Mouse (Mus musculus) hindbrain, postnatal 0 days (tissue): ENCODE results near the gene Eva1a. TPM values are rescaled to one million over a fixed set of nuclear protein-coding genes. Genes with fewer than 3 reads are reported as not detected.

Experiments
- ATAC-seq: fragments of 200-750 bp; cut with Nextera tagmentation; 2 replicates; pipeline ENCODE4 v1.8.0; 2017; ENCODE audit warnings: mild to moderate bottlenecking, moderate TSS enrichment, moderate library complexity
- DNase-seq: peaks from one replicate; pipeline ENCODE4 v3.0.0-alpha.2; 2015; ENCODE audit warnings: low spot score
- H3K27ac ChIP-seq: fragments of 300-500 bp; sonication (generic); 2 replicates; pipeline ENCODE4 v1.5.1; 2014; ENCODE audit warnings: mild to moderate bottlenecking
- H3K27me3 ChIP-seq: fragments of 300-500 bp; sonication (generic); 2 replicates; pipeline ENCODE4 v1.6.1; 2014; ENCODE audit warnings: low read length, mixed read lengths; ENCODE audit not compliant: insufficient read depth
- H3K36me3 ChIP-seq: fragments of 300-500 bp; sonication (generic); 2 replicates; pipeline ENCODE4 v1.6.1; 2014; ENCODE audit warnings: low read length, mixed read lengths; ENCODE audit not compliant: insufficient read depth
- H3K4me1 ChIP-seq: fragments of 300-500 bp; sonication (generic); 2 replicates; pipeline ENCODE4 v1.6.1; 2014; ENCODE audit warnings: antibody characterized with exemption, low read length, mixed read lengths; ENCODE audit not compliant: insufficient read depth
- H3K4me2 ChIP-seq: fragments of 300-500 bp; sonication (generic); 2 replicates; pipeline ENCODE4 v1.6.1; 2014; ENCODE audit warnings: low read depth, mild to moderate bottlenecking, low read length, moderate library complexity, mixed read lengths
- H3K4me3 ChIP-seq: fragments of 300-500 bp; sonication (generic); 2 replicates; pipeline ENCODE4 v1.5.1; 2014; ENCODE audit warnings: low read length
- H3K9ac ChIP-seq: fragments of 300-500 bp; sonication (generic); replicated peaks from 2 replicates; pipeline ENCODE4 v1.6.1; 2014; ENCODE audit warnings: mild to moderate bottlenecking, low read length, moderate library complexity, mixed read lengths
- H3K9me3 ChIP-seq: fragments of 300-500 bp; sonication (generic); 2 replicates; pipeline ENCODE4 v1.6.1; 2016; ENCODE audit warnings: low read length, mixed read lengths
- CTCF ChIP-seq: IDR thresholded peaks from 2 replicates; pipeline ENCODE4 v1.5.1; 2016; ENCODE audit warnings: antibody characterized with exemption, control low read depth, low read depth
- WGBS: fragments of 180-500 bp; shearing (Covaris S2); extraction: QIAGEN DNeasy Blood & Tissue Kit; methylation state at CpG from one replicate; pipeline ENCODE4 v1.1.7; 2014; 5-methylcytosine and 5-hydroxymethylcytosine counted together
- polyA plus RNA-seq: library from polyadenylated mRNA; unstranded; fragments of >200 nt; fragmentation: Nextera tagmentation; extraction: Ambion mirVana; gene quantifications from 2 replicates; pipeline ENCODE4 v1.2.1, GENCODE M21; 2015
- total RNA-seq: library from RNA; depleted of rRNA; stranded (reverse); fragments of >200 nt; gene quantifications from 2 replicates; pipeline ENCODE4 v1.2.3, GENCODE M21; 2014

The Eva1a gene
- total and polyA plus RNA-seq, 2 experiments from 2014 or later: 1.8 to 2.8 TPM

GRCm38 (mm10) chr6:82116176-82116575 lies 75.3 kb downstream of the Eva1a start:
- TF ChIP-seq CTCF: no peak
- DNase-seq (no peak), ATAC-seq (no peak)
- Histone ChIP-seq H3K4me2 (no peak overlapping the region), H3K36me3 (no peaks in the 10 kb centered on the region), H3K4me3 (no peak overlapping the region), H3K9me3 (no peaks in the 10 kb centered on the region), H3K4me1 (no peaks in the 10 kb centered on the region), H3K9ac (no peak overlapping the region), H3K27me3 (no peaks in the 10 kb centered on the region), H3K27ac (no peak overlapping the region)
- 78% methylated on average over 3 of the region's 3 CpGs for WGBS

GRCm38 (mm10) chr6:82117871-82118270 lies 77.0 kb downstream of the Eva1a start:
- no peaks in the 10 kb centered on the region for H3K4me1 ChIP-seq
- WGBS: 91% methylated on average over 5 of the region's 5 CpGs
- ATAC-seq: no peak

DNA sequence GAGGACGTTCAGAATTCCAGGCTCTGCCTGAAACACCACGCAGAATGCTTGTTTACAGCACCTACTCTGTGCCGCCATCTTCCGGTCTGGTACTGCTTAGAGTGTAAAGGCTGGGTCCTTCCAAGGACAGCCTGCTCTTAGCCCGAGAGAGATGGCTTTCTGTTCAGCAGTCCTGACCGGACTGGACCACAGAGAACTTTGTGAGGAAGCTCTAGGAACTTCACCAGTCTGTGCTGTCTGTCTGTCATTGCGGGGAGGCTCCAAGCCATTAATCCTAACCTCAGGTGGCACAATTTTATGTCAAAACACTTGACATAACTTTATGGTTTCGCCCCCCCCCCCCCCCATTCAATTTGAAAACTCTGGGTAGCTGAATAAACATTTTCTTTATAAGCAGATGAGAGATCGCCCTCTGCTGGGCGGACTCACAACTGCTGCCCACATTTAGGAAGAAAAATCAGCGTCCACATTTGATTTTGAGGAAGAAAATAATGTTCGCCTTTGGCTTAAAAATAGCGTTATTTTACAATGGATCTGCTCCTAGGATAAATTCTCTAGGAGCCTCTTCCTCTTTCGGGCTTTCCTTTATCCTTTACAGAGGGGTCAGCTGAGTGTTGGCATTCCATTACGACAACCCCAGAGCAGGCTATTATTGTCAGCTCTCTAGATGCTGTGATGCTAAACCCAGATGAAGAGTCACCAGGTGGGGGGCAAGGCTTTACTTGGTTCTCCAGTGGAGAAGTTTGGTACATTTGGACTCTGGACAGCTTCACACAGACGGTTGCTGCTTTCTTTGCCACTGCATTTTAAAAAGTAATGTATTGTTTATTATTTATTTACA lies 78.7 kb downstream of the Eva1a start:
- WGBS: 22% methylated on average over 16 of the region's 16 CpGs
- ATAC-seq: peak; percentile 83
- Histone ChIP-seq H3K36me3 (no peaks in the 10 kb centered on the region), H3K27me3 (no peaks in the 10 kb centered on the region), H3K4me2 (peak overlapping the region; percentile 40), H3K4me1 (no peaks in the 10 kb centered on the region), H3K27ac (no peak overlapping the region), H3K9me3 (no peaks in the 10 kb centered on the region), H3K9ac (no peak overlapping the region), H3K4me3 (no peak overlapping the region)
- peak; percentile 78 for DNase-seq
- TF ChIP-seq CTCF: peak; percentile 71

More at GRCm38 (mm10) chr6:82117871-82118270, 77.0 kb downstream of the Eva1a start:
- Histone ChIP-seq H3K27ac (no peak overlapping the region), H3K27me3 (no peaks in the 10 kb centered on the region), H3K36me3 (no peaks in the 10 kb centered on the region), H3K4me3 (no peak overlapping the region), H3K9me3 (no peaks in the 10 kb centered on the region), H3K9ac (no peak overlapping the region), H3K4me2 (no peak overlapping the region)
- TF ChIP-seq CTCF: no peak
- DNase-seq: no peak

DNA sequence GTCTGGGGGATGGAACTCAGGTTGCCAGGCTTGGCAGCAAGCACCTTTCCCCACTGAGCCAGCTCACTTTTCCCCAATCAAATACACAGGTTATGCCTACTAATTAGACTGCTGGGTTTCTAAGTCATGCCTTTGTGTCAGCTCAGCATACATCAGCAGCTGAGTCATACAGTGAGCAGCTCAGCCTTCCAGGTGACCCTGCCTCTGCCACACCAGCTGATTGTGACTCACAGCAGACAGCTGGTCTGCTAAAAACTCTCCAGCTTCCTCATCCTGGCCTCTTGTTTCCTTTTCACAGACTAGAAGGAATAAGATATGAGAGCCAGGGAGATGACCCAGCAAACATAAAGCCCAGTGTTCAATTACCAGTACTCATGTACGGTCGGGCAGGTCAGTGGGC lies 84.3 kb downstream of the Eva1a start:
- no peaks in the 10 kb centered on the region for H3K36me3 ChIP-seq
- DNase-seq: no peak
- WGBS: 88% methylated on average over 2 of the region's 2 CpGs

DNA sequence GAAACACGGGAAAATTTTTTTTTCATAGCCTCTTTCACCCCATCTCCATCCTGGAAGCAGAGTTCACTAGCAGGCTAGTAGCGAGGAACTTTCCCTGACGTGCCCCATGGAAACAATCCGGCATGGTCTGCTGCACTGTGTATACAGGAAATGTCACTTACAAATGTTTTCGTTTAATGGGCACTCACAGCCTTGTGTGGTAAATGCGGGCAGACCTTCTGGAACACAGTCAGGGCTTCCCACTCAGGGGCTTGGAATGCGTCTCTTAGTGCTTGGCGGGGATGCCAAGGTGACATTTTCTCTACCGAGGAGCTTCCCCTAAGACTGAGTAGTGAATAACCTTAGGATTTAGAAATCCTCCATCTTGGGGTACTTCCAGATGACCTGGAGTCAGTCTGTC lies 87.0 kb downstream of the Eva1a start:
- Histone ChIP-seq H3K4me3 (no peak overlapping the region), H3K4me2 (no peak overlapping the region), H3K27ac (no peak overlapping the region), H3K36me3 (no peaks in the 10 kb centered on the region), H3K9me3 (no peaks in the 10 kb centered on the region), H3K27me3 (no peaks in the 10 kb centered on the region), H3K9ac (no peak overlapping the region), H3K4me1 (no peaks in the 10 kb centered on the region)
- DNase-seq (no peak), ATAC-seq (no peak)
- no peak for TF ChIP-seq CTCF
- WGBS: 67% methylated on average over 9 of the region's 9 CpGs

More for the DNA sequence above, 84.3 kb downstream of the Eva1a start:
- Histone ChIP-seq H3K4me1 (no peaks in the 10 kb centered on the region), H3K27me3 (no peaks in the 10 kb centered on the region), H3K27ac (no peak overlapping the region), H3K4me3 (no peak overlapping the region), H3K9ac (no peak overlapping the region), H3K9me3 (no peaks in the 10 kb centered on the region), H3K4me2 (no peak overlapping the region)
- no peak for TF ChIP-seq CTCF
- ATAC-seq: no peak

DNA sequence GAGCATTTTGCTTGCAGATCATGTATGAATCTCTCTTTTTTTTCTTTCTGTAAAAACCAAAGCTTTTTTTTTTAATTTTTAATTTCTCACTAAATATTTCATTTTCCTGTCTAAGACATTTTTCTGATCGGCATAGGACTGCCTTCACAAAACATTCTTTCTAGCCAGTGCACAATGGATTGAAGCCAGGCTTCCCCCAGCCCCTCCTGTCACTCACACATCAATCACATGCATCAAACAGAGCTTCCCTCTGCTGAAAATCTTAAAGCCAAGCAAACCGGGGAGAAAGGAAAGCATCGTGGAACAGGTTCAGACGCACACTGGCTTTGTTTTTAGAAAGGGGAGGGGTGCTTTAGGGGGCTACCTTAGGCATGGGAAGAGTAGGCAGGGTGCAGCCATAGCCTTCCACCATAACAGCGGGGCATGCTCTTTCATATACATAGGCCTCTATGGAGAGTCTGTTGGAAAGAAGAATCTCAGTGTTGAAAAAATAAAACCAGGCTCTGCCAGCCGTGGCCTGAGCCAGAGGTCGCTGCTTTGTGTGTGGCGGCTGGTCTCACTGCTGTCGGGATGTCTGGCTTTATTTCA lies 88.9 kb downstream of the Eva1a start:
- Histone ChIP-seq H3K9me3 (no peaks in the 10 kb centered on the region), H3K27me3 (no peaks in the 10 kb centered on the region), H3K36me3 (no peaks in the 10 kb centered on the region), H3K4me1 (no peaks in the 10 kb centered on the region), H3K9ac (no peak overlapping the region), H3K4me3 (no peak overlapping the region), H3K27ac (no peak overlapping the region), H3K4me2 (no peak overlapping the region)
- TF ChIP-seq CTCF: no peak
- WGBS: 36% methylated on average over 9 of the region's 9 CpGs
- DNase-seq (no peak), ATAC-seq (no peak)
